Mouse (Mus musculus) left cerebral cortex, postnatal 25 days (tissue): Measurements from ENCODE around the gene Cacnb4. TPM values are rescaled to one million over a fixed set of nuclear protein-coding genes. Genes with fewer than 3 reads are reported as not detected.

ENCODE experiments used
- DNase-seq, 2 experiments: peaks; one replicate each; pipeline ENCODE4 v3.0.0; 2022; ENCODE audit warnings: low spot score in 2 of 2, mixed read lengths in 1 of 2
- intact Hi-C: fragments of 180-260 bp; cut with DNase I; formaldehyde crosslinking; loops from one replicate; pipeline ENCODE4 v1.15.1; 2025
- total RNA-seq, 2 experiments: library from RNA; stranded (reverse); gene quantifications; 2 replicates each; pipeline ENCODE4 v1.2.3; 2021

Gene Cacnb4
- total RNA-seq, 2 experiments from 2014 or later: 168 to 178 TPM

- DNase-seq: peak in 1 of 2 experiments; percentile 70
- intact Hi-C loops: no loop called here
Measured at GRCm38 (mm10) chr2:52656722-52657121, 19.9 kb downstream of the Cacnb4 start.

- DNase-seq: peak in 1 of 2 experiments; percentile 65
- intact Hi-C loops: loop anchor here (2.0 kb wide), 1 partner anchor 16 kb away; no protein-coding TSS in a partner anchor
Measured at GRCm38 (mm10) chr2:52654541-52654940, 22.1 kb downstream of the Cacnb4 start.

- intact Hi-C loops: no loop called here
- peak in 1 of 2 experiments; percentile 76 for DNase-seq
Measured at GRCm38 (mm10) chr2:52651547-52651946, 25.1 kb downstream of the Cacnb4 start.

- intact Hi-C loops: no loop called here
- DNase-seq: no peak
Measured at GRCm38 (mm10) chr2:52647255-52647998, 29.2 kb downstream of the Cacnb4 start.

- intact Hi-C loops: no loop called here
- peak in 1 of 2 experiments; percentile 89 for DNase-seq
Measured at GRCm38 (mm10) chr2:52643657-52644056, 33.0 kb downstream of the Cacnb4 start.

GRCm38 (mm10) chr2:52639530-52639875 lies 37.1 kb downstream of the Cacnb4 start:
- intact Hi-C loops: loop anchor here (2.0 to 10.0 kb wide), 2 partner anchors 31 to 75 kb away; no protein-coding TSS in a partner anchor
- DNase-seq: no peak

- DNase-seq: no peak
- intact Hi-C loops: loop anchor here (2.0 to 10.0 kb wide), 2 partner anchors 32 to 76 kb away; no protein-coding TSS in a partner anchor
Measured at GRCm38 (mm10) chr2:52638857-52639529, 37.6 kb downstream of the Cacnb4 start.

- intact Hi-C loops: loop anchor here (2.0 to 10.0 kb wide), 2 partner anchors 33 to 77 kb away; no protein-coding TSS in a partner anchor
- peak in 1 of 2 experiments; percentile 80 for DNase-seq
Measured at GRCm38 (mm10) chr2:52638226-52638625, 38.4 kb downstream of the Cacnb4 start.

- intact Hi-C loops: loop anchor here (10.0 kb wide), 1 partner anchor 79 kb away; no protein-coding TSS in a partner anchor
- no peak for DNase-seq
Measured at GRCm38 (mm10) chr2:52636051-52636450, 40.6 kb downstream of the Cacnb4 start.

GRCm38 (mm10) chr2:52635358-52635757 lies 41.3 kb downstream of the Cacnb4 start:
- DNase-seq: no peak
- intact Hi-C loops: loop anchor here (10.0 kb wide), 1 partner anchor 79 kb away; no protein-coding TSS in a partner anchor

- intact Hi-C loops: loop anchor here (10.0 kb wide), 1 partner anchor 82 kb away; no protein-coding TSS in a partner anchor
- peak; percentile 69 to 78 for DNase-seq
Measured at GRCm38 (mm10) chr2:52632880-52633279, 43.8 kb downstream of the Cacnb4 start.

- no peak for DNase-seq
- intact Hi-C loops: no loop called here
Measured at GRCm38 (mm10) chr2:52628186-52628585, 48.4 kb downstream of the Cacnb4 start.

- DNase-seq: no peak
- intact Hi-C loops: no loop called here
Measured at GRCm38 (mm10) chr2:52626266-52626665, 50.4 kb downstream of the Cacnb4 start.

- DNase-seq: no peak
- intact Hi-C loops: no loop called here
Measured at GRCm38 (mm10) chr2:52625731-52626130, 50.9 kb downstream of the Cacnb4 start.

GRCm38 (mm10) chr2:52623921-52624404 lies 52.7 kb downstream of the Cacnb4 start:
- DNase-seq: peak in 1 of 2 experiments; percentile 31
- intact Hi-C loops: no loop called here

GRCm38 (mm10) chr2:52623461-52623860 lies 53.2 kb downstream of the Cacnb4 start:
- DNase-seq: peak in 1 of 2 experiments; percentile 36
- intact Hi-C loops: no loop called here

- DNase-seq: no peak
- intact Hi-C loops: no loop called here
Measured at GRCm38 (mm10) chr2:52622616-52623015, 54.0 kb downstream of the Cacnb4 start.

- DNase-seq: no peak
- intact Hi-C loops: no loop called here
Measured at GRCm38 (mm10) chr2:52619406-52619974, 57.1 kb downstream of the Cacnb4 start.

- DNase-seq: no peak
Measured at GRCm38 (mm10) chr2:52618804-52619203, 57.8 kb downstream of the Cacnb4 start.

GRCm38 (mm10) chr2:52615429-52615828 lies 61.2 kb downstream of the Cacnb4 start:
- DNase-seq: no peak

More at GRCm38 (mm10) chr2:52618804-52619203, 57.8 kb downstream of the Cacnb4 start:
- intact Hi-C loops: no loop called here

More at GRCm38 (mm10) chr2:52615429-52615828, 61.2 kb downstream of the Cacnb4 start:
- intact Hi-C loops: no loop called here
